Comparison of ENCODE assay signal across 12 mouse cellular contexts in genomic region chr1:159034952-159035351, GRCm38 (mm10). TPM values are rescaled to one million over a fixed set of nuclear protein-coding genes. Genes with fewer than 3 reads are reported as not detected.
DNase-seq lines count a peak whose midpoint lies in the region; ATAC-seq lines count a peak whose summit lies in the region.
"Had no signal": no experiment of that assay in that cellular context is flagged by ENCODE, and none has a peak within 500 bp of the region (broad histone marks: within the 10 kb centered on the region; RNA-seq: fewer than 3 reads in every experiment).

No protein-coding gene starts in this region.

- peak; percentile 12 for DNase-seq in kidney, adult 18-20 months
- DNase-seq in embryo, embryonic 10.5 days (ENCODE audit: low spot score): peak; percentile 24
- peak; percentile 86 to 91 for DNase-seq in heart, adult 9 months (ENCODE audit: low spot score in 2 of 2)
- peak; percentile 16 to 67 for DNase-seq in kidney, postnatal 25 days
- DNase-seq in right cerebral cortex, postnatal 4 days: no peak
- no peak for DNase-seq in liver, embryonic 11.5 days (ENCODE audit: low spot score)
- DNase-seq: cerebellum, postnatal 25 days; right cerebral cortex, postnatal 14 days had no signal

- H3K4me2 ChIP-seq in kidney, embryonic 14.5 days (replicated peaks; ENCODE audit: low read depth, low read length): no peak overlapping the region
- no peak overlapping the region for H3K4me2 ChIP-seq in liver, embryonic 11.5 days
- H3K4me2 ChIP-seq: midbrain, embryonic 11.5 days had no signal

- no peak for ATAC-seq in kidney, embryonic 14.5 days (ENCODE audit: low FRiP score, low TSS enrichment)
- ATAC-seq in granulocyte monocyte progenitor cell, adult 5-6 weeks (replicated peaks; ENCODE audit: poor library complexity, severe bottlenecking): no peak
- ATAC-seq in liver, embryonic 11.5 days (replicated peaks; ENCODE audit: low FRiP score): no peak

- H3K4me1 ChIP-seq in kidney, embryonic 14.5 days (ENCODE audit: control insufficient read depth, insufficient read depth, low read length): no peaks in the 10 kb centered on the region
- H3K4me1 ChIP-seq in liver, embryonic 11.5 days (replicated peaks; ENCODE audit: control insufficient read depth, insufficient read depth, low read length): no peaks in the 10 kb centered on the region

- no peak overlapping the region for H3K4me3 ChIP-seq in kidney, embryonic 14.5 days (ENCODE audit: low read length)
- no peak overlapping the region for H3K4me3 ChIP-seq in liver, embryonic 11.5 days (ENCODE audit: low read depth, low read length)
- H3K4me3 ChIP-seq: erythroblast, embryonic 14.5 days had no signal

- H3K36me3 ChIP-seq in kidney, embryonic 14.5 days (ENCODE audit: control insufficient read depth, insufficient read depth, low read length): no peaks in the 10 kb centered on the region
- H3K36me3 ChIP-seq in liver, embryonic 11.5 days (ENCODE audit: control insufficient read depth, insufficient read depth, low read length): no peaks in the 10 kb centered on the region

- 53% methylated on average over 2 of the region's 2 CpGs for WGBS in kidney, embryonic 14.5 days
- WGBS in liver, embryonic 11.5 days: 54% methylated on average over 2 of the region's 2 CpGs

- H3K27ac ChIP-seq in kidney, embryonic 14.5 days (ENCODE audit: low read depth, low read length): no peak overlapping the region
- H3K27ac ChIP-seq in liver, embryonic 11.5 days (ENCODE audit: low read depth, low read length): no peak overlapping the region

- no peaks in the 10 kb centered on the region for H3K27me3 ChIP-seq in kidney, embryonic 14.5 days (ENCODE audit: control insufficient read depth, insufficient read depth, low read length)
- no peaks in the 10 kb centered on the region for H3K27me3 ChIP-seq in liver, embryonic 11.5 days (replicated peaks; ENCODE audit: control insufficient read depth, insufficient read depth, low read length)

- H3K9ac ChIP-seq in kidney, embryonic 14.5 days (ENCODE audit: low read depth, low read length): no peak overlapping the region
- H3K9ac ChIP-seq in liver, embryonic 11.5 days (ENCODE audit: low read depth, low read length): no peak overlapping the region

- no peaks in the 10 kb centered on the region for H3K9me3 ChIP-seq in kidney, embryonic 14.5 days (ENCODE audit: control insufficient read depth, low read length)
- H3K9me3 ChIP-seq in liver, embryonic 11.5 days (ENCODE audit: control insufficient read depth, low read length): no peaks in the 10 kb centered on the region

RNA-seq across cellular contexts. Expression of gene Pappa2, which starts 54.7 kb away (rescaled TPM):
- polyA plus RNA-seq in kidney, embryonic 14.5 days (2014; fragmentation: Nextera tagmentation; extraction: Ambion mirVana): 0.41 and 0.77 TPM in 2 replicates
- total RNA-seq in granulocyte monocyte progenitor cell, adult 5-6 weeks (2014; fragmentation: Nextera tagmentation): not detected in 2 replicates
- total RNA-seq in granulocyte monocyte progenitor cell, adult 5-6 weeks (2017): not detected in 2 replicates
- polyA plus RNA-seq in liver, embryonic 11.5 days (2014; fragmentation: Nextera tagmentation; extraction: Ambion mirVana): 0.08 TPM in 2 replicates
- polyA plus RNA-seq: erythroblast, embryonic 14.5 days had no signal

Comparison
In these comparisons a context has a peak if more than half of its experiments do, and no peak if none do; other contexts are left out.
1. DNase-seq: peak in kidney, adult 18-20 months (single experiment), embryo, embryonic 10.5 days (single experiment), heart, adult 9 months (2 of 2) and kidney, postnatal 25 days (2 of 2); none in right cerebral cortex, postnatal 4 days (single experiment) and liver, embryonic 11.5 days (single experiment).